Mouse (Mus musculus) v-Abl transformed pro-B cells (cell line): ENCODE measurements around the gene Paqr8.

Experiments
- in situ Hi-C, 2 experiments: fragments of 400-800 bp; cut with MboI; formaldehyde crosslinking; loops; one replicate each; pipeline ENCODE4 v1.15.1; 2025; ENCODE audit not compliant: unreplicated experiment in 2 of 2

The Paqr8 gene

GRCm38 (mm10) chr1:20908541-20908940 is 18.1 kb downstream of the Paqr8 start:
- in situ Hi-C loops, result no loop called here

GRCm38 (mm10) chr1:20912115-20912514 is 21.7 kb downstream of the Paqr8 start:
- in situ Hi-C loops, result no loop called here

- in situ Hi-C loops, result no loop called here
These were observed 22.2 kb downstream of the Paqr8 start for GRCm38 (mm10) chr1:20912527-20913171.

DNA sequence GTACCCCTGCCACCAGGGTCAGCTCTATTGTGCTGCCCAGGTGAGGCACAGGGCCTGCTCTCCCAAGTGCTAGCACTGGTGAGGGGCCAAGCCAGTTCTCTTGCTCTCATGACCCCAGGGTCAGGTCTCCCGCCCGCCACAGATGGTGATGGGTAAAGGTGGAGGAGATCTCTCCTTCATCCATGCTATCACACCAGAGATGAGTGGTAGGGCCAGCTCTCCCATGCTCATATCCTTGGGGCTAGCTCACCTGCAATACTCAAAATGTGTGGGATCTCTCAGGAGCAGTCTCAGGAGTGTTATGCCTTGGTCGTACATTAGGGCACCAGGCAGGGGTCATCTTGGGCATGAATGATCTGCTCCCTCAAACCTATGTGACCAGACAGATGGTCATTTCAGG is 24.4 kb downstream of the Paqr8 start:
- in situ Hi-C loops, result no loop called here

DNA sequence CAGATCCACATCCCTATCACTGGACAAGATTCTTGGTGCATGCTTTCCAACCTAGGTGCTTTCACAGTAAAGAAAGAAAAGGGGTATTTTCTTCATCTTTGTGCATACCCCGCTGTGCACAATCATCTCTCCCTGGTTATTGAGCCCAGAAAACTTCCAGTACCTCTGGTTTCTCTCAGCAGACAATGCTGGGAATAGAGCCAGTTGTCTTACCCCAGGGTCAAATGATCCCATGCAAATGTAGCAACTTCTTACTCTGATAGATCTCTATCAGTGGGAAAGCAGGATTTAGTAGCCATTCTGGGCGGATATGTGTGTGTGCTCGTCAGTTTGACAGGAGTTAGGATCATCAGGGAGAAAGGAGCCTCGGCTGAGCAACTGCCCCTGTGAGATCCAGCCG is 25.2 kb downstream of the Paqr8 start:
- in situ Hi-C loops, result no loop called here

GRCm38 (mm10) chr1:20917496-20918050 is 27.2 kb downstream of the Paqr8 start:
- in situ Hi-C loops, result no loop called here

DNA sequence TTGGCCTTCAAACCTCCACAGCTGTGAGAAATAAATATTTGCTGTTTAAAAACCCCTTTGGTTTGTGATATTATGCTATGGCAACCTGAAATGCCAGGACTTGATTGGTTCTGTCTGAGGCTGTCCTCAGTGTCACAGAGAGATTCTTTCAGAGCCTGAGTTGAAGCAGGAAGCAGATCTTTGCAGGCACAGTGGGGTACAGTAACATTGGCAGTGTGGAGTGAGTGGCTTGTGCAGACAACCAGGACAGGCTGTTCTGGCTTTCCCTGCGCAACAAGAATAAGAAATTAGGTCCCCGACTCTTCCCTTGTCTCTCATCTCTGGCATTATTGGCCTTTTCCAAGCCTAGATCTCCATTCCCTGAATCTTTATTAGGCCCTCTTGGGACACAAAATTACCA is 29.3 kb downstream of the Paqr8 start:
- in situ Hi-C loops, result no loop called here

GRCm38 (mm10) chr1:20921081-20921528 is 30.7 kb downstream of the Paqr8 start:
- in situ Hi-C loops, result no loop called here

GRCm38 (mm10) chr1:20922612-20923399 is 32.4 kb downstream of the Paqr8 start:
- in situ Hi-C loops, result no loop called here

DNA sequence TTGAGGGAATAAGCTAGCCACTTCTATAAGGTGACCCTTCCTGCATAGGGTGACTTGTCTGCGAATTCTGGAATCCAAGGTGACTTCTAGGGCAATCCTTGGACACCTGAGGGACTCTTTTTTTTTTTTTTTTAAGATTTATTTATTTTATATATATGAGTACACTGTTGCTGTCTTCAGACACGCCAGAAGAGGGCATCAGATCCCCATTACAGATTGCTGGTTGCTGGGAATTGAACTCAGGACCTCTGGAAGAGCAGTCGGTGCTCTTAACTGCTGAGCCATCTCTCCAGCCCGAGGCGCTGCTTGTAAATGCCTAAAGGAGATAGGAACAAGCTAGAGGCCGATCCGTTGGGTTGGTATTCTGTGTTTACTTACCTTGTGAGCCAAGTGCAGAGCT is 34.9 kb downstream of the Paqr8 start:
- in situ Hi-C loops, result loop anchor here (25.0 kb wide), 3 partner anchors 337 to 1362 kb away; partner anchors contain the start of gene Khdc1b (in 1 of the 2)

DNA sequence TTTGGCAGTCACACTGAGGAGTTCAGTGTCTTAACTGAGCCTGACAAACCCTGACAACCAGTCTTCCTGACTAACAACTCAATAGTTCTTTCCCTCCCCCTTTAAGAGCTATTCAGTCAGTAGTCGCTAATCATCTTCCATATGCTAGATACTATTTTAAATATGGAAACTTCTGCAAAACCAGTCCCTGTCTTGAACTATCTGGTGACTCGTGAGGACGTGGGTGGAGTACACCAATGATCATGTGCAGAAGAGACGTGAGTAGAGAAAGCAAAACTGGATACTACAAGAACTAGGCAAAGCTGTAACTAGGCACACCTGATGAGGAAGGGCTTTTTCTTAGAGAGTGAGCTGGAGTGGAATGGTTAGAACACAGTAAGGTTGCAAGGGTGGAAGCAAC is 35.5 kb downstream of the Paqr8 start:
- in situ Hi-C loops, result loop anchor here (25.0 kb wide), 3 partner anchors 336 to 1361 kb away; partner anchors contain the start of gene Khdc1b (in 1 of the 2)

DNA sequence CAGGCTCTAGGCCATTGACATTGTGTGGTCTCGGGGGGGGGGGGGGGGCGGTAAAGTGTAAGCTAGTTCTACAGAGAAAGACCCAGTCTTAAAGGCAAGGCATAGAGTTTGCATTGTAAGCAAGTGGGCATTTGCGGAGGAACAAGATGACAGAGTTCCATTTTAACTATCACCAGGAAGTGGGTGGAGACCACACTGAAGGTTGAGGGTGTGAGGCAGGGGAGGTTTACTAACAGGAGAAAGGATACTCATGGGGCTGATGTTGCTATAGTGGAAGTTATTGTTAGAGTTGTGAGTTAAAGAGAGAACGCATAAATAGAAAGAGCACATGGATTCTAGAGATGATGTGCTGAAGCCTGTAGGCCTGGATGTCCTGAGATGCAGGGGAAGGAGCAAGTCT is 36.0 kb downstream of the Paqr8 start:
- in situ Hi-C loops, result loop anchor here (25.0 kb wide), 3 partner anchors 336 to 1361 kb away; partner anchors contain the start of gene Khdc1b (in 1 of the 2)

GRCm38 (mm10) chr1:20928487-20928886 is 38.1 kb downstream of the Paqr8 start:
- in situ Hi-C loops, result loop anchor here (25.0 kb wide), 3 partner anchors 334 to 1359 kb away; partner anchors contain the start of gene Khdc1b (in 1 of the 2)

DNA sequence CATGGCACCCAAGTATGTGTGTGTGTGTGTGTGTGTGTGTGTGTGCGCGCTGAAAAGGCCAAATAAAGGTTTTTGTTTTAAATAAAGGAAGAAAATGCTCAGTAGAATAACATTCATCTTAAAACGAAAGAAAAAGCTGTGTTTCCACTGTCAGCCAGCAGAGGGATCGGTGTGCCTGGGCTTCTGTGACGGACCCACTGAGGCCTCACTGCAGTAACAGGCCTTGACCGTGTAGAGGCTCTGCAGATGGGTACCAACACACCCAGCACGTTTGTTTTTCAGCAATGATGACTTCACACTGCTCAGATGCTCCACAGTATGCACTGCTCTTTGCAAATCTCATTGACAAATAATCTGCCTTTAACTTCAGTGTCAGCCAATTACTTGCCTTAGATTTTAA is 43.1 kb downstream of the Paqr8 start:
- in situ Hi-C loops, result loop anchor here (25.0 kb wide), 3 partner anchors 329 to 1354 kb away; partner anchors contain the start of gene Khdc1b (in 1 of the 2)

DNA sequence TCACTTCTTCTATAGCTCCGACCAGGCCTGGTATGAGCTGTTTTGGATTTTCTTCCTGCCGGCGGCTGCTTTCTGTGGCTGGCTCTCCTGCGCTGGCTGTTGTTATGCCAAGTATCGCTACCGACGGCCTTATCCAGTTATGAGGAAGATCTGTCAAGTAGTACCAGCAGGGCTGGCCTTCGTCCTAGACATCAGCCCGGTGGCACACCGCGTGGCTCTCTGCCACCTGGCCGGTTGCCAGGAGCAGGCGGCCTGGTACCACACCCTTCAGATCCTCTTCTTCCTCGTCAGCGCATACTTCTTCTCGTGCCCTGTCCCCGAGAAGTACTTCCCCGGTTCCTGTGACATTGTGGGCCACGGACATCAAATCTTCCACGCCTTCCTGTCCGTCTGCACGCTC is 44.7 kb downstream of the Paqr8 start:
- in situ Hi-C loops, result loop anchor here (5.0 to 25.0 kb wide), 7 partner anchors 162 to 1352 kb away; partner anchors contain the start of gene Khdc1b (in 1 of the 2)

DNA sequence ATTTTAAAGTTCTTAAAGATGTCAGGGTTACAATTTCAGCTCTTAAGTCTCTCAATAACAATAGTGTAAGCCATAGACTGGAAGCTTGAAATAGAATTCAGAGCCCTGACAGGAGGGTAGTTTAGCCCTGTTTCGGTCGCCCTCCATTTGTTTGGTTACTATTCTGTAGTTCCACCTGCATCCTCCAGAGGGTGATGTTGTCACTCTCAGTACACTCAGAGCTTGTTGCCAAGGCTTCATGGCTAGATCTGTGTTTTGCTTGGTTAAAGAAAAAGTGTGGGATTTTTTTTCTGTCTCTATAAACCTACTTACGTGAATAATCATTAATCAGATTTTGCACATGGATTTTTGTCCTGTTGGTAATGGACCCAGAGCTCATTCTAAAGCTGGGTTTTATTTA is 48.6 kb downstream of the Paqr8 start:
- in situ Hi-C loops, result loop anchor here (5.0 to 25.0 kb wide), 7 partner anchors 158 to 1348 kb away; partner anchors contain the start of gene Khdc1b (in 1 of the 2)

DNA sequence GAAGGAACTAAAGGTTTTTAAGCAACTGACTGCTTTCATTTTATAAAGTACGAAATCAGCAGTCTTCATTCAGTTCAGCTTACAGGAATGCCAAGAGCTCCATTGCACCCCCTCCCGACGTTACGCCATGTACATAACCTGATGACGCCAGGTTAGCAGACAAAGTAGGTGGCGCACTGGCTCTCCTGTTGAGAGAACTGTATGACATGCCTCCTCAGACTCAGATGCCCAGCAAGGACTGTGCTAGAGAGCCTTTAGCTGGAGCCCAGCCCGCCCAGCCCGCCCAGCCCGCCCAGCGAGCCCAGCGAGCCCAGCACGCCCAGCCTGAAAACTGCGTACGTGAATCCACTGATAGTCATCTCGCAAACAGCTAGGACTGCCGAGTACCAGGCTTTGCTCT is 49.7 kb downstream of the Paqr8 start:
- in situ Hi-C loops, result loop anchor here (25.0 kb wide), 3 partner anchors 322 to 1347 kb away; partner anchors contain the start of gene Khdc1b (in 1 of the 2)

DNA sequence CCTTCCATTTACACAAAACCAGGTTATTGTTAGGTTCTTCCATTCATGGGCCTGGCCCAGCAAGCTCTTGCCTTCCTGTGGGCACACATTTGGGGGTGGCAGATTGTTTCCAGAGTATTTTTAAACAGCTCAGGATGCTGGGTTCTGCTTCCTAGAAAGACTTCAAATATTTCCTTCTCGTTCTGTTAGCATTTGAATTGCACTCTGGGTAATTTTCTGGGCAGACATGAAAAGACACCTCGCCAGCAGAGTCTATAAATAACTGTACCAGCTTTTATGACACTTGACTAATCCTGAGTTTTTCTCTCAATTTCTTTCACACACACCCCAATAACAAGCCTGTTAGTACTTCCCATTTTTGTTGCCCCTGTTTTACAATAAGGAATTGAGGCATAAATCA is 50.9 kb downstream of the Paqr8 start:
- in situ Hi-C loops, result loop anchor here (25.0 kb wide), 3 partner anchors 321 to 1346 kb away; partner anchors contain the start of gene Khdc1b (in 1 of the 2)

- in situ Hi-C loops, result loop anchor here (25.0 kb wide), 3 partner anchors 320 to 1345 kb away; partner anchors contain the start of gene Khdc1b (in 1 of the 2)
These were observed 51.5 kb downstream of the Paqr8 start for GRCm38 (mm10) chr1:20941857-20942256.

DNA sequence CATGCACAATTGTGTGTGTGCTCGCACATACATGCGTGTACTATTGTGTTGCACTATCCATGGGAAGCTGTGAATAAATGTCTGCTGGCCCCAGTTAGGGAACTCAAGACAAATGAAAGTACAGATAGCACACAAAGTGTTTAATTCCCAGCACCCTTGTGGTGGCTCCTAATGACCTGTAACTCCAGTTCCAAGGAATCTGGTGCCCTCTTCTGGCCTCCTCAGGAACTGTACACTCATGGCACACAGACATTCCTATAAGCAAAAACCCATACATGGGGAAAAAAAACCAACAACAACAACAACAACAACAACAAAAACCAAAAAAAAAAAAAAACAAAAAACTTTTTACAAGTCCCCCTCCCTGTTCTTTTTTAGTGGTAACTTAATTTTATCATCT is 52.6 kb downstream of the Paqr8 start:
- in situ Hi-C loops, result loop anchor here (25.0 kb wide), 3 partner anchors 319 to 1344 kb away; partner anchors contain the start of gene Khdc1b (in 1 of the 2)
